Mouse (Mus musculus) mouse trophoblast stem cell (cell line): Measurements from ENCODE around the gene Etl4.

Experiments used
- in situ Hi-C, 2 experiments: fragments of 300-500 bp; cut with MseI, MboI; formaldehyde crosslinking; loops; 2 replicates in 1 of 2; 3 replicates in 1 of 2; pipeline ENCODE4 v1.15.1; 2025

Gene Etl4

GRCm38 (mm10) chr2:20638604-20639003 lies 729.0 kb downstream of the Etl4 start:
- in situ Hi-C loops, result no loop called here

- in situ Hi-C loops, result no loop called here
These were observed 730.1 kb downstream of the Etl4 start for GRCm38 (mm10) chr2:20639721-20640120.

- in situ Hi-C loops, result no loop called here
These were observed 733.2 kb downstream of the Etl4 start for GRCm38 (mm10) chr2:20642818-20643217.

GRCm38 (mm10) chr2:20649817-20650216 lies 740.2 kb downstream of the Etl4 start:
- in situ Hi-C loops, result loop anchor here in 1 of 2 experiments (25.0 kb wide), 1 partner anchor 363 kb away; no protein-coding TSS in a partner anchor

GRCm38 (mm10) chr2:20653116-20653515 lies 743.5 kb downstream of the Etl4 start:
- in situ Hi-C loops, result loop anchor here in 1 of 2 experiments (25.0 kb wide), 1 partner anchor 366 kb away; no protein-coding TSS in a partner anchor

- in situ Hi-C loops, result loop anchor here in 1 of 2 experiments (25.0 kb wide), 1 partner anchor 367 kb away; no protein-coding TSS in a partner anchor
These were observed 744.5 kb downstream of the Etl4 start for GRCm38 (mm10) chr2:20654058-20654457.

- in situ Hi-C loops, result loop anchor here in 1 of 2 experiments (25.0 kb wide), 1 partner anchor 367 kb away; no protein-coding TSS in a partner anchor
These were observed 745.2 kb downstream of the Etl4 start for GRCm38 (mm10) chr2:20654598-20655340.

GRCm38 (mm10) chr2:20655341-20655612 lies 745.7 kb downstream of the Etl4 start:
- in situ Hi-C loops, result loop anchor here in 1 of 2 experiments (25.0 kb wide), 1 partner anchor 368 kb away; no protein-coding TSS in a partner anchor

- in situ Hi-C loops, result loop anchor here in 1 of 2 experiments (25.0 kb wide), 1 partner anchor 371 kb away; no protein-coding TSS in a partner anchor
These were observed 748.3 kb downstream of the Etl4 start for GRCm38 (mm10) chr2:20657856-20658255.

- in situ Hi-C loops, result loop anchor here in 1 of 2 experiments (10.0 to 25.0 kb wide), 2 partner anchors 137 to 375 kb away; no protein-coding TSS in a partner anchor
These were observed 752.3 kb downstream of the Etl4 start for GRCm38 (mm10) chr2:20661841-20662240.

- in situ Hi-C loops, result loop anchor here in 1 of 2 experiments (10.0 to 25.0 kb wide), 2 partner anchors 138 to 375 kb away; no protein-coding TSS in a partner anchor
These were observed 753.1 kb downstream of the Etl4 start for GRCm38 (mm10) chr2:20662696-20663095.

- in situ Hi-C loops, result loop anchor here in 1 of 2 experiments (10.0 to 25.0 kb wide), 2 partner anchors 141 to 378 kb away; no protein-coding TSS in a partner anchor
These were observed 755.9 kb downstream of the Etl4 start for GRCm38 (mm10) chr2:20665309-20665971.

- in situ Hi-C loops, result loop anchor here in 1 of 2 experiments (10.0 to 25.0 kb wide), 2 partner anchors 141 to 379 kb away; no protein-coding TSS in a partner anchor
These were observed 756.5 kb downstream of the Etl4 start for GRCm38 (mm10) chr2:20666051-20666478.

GRCm38 (mm10) chr2:20667876-20668275 lies 758.3 kb downstream of the Etl4 start:
- in situ Hi-C loops, result loop anchor here in 1 of 2 experiments (10.0 to 25.0 kb wide), 2 partner anchors 143 to 381 kb away; no protein-coding TSS in a partner anchor

- in situ Hi-C loops, result loop anchor here in 1 of 2 experiments (10.0 to 25.0 kb wide), 2 partner anchors 144 to 381 kb away; no protein-coding TSS in a partner anchor
These were observed 758.9 kb downstream of the Etl4 start for GRCm38 (mm10) chr2:20668276-20669030.

GRCm38 (mm10) chr2:20669367-20669766 lies 759.8 kb downstream of the Etl4 start:
- in situ Hi-C loops, result loop anchor here in 1 of 2 experiments (10.0 to 25.0 kb wide), 2 partner anchors 145 to 382 kb away; no protein-coding TSS in a partner anchor

- in situ Hi-C loops, result loop anchor here in 1 of 2 experiments (25.0 kb wide), 1 partner anchor 384 kb away; no protein-coding TSS in a partner anchor
These were observed 762.1 kb downstream of the Etl4 start for GRCm38 (mm10) chr2:20671546-20672255.

- in situ Hi-C loops, result loop anchor here in 1 of 2 experiments (25.0 kb wide), 1 partner anchor 385 kb away; no protein-coding TSS in a partner anchor
These were observed 762.7 kb downstream of the Etl4 start for GRCm38 (mm10) chr2:20672281-20672680.

- in situ Hi-C loops, result loop anchor here in 1 of 2 experiments (25.0 kb wide), 1 partner anchor 386 kb away; no protein-coding TSS in a partner anchor
These were observed 763.4 kb downstream of the Etl4 start for GRCm38 (mm10) chr2:20672803-20673603.
